Comparison of ENCODE assay signal across 8 mouse cellular contexts in the genomic region with DNA sequence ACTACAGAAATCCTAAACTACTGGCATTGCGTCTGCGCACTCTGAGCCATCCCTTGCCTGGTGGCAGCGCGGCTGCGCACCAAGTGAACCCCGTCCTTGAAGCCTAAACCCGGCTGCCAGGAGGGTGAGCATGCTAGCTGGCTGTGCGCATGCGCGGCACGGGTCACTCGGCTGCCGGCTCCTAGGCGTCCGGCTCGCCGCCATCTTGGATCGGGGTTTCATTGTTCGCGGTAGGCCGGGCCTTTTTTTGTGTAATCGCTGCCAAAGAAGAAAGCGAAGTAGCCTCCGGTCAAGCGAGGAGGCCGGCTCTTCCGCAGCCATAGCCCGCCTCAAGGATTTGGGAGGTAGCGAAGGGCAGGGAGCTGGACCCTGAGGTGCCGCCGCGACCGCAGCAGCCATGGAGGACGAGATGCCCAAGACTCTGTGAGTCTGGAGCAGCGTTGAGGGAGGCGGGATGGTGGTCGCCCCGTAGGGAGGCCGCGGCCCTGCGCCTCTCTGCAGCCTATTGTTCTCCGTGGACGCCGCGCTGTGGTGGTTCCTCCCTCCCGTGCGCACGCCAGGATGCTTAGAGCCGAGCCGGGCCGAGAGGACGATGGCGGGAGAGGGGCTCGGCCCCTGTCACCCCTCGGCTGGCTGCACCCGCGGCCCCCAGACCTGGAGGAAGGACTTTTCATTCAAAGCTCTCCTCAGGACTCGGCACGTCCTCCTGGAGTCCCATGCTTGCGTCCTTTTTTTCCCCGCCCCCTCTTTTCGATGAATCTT. TPM values are rescaled to one million over a fixed set of nuclear protein-coding genes. Genes with fewer than 3 reads are reported as not detected.
DNase-seq lines count a peak whose midpoint lies in the region; ATAC-seq lines count a peak whose summit lies in the region.

A gene (plus strand): TSS at position 120 of the 762 bp plus-strand sequence.

- intact Hi-C loops in heart, postnatal 14 days (cut with DNase I), result loop anchor here (5.0 kb wide), 1 partner anchor 277 kb away; no protein-coding TSS in a partner anchor

- no peaks in the 10 kb centered on the region for H3K27me3 ChIP-seq in forebrain, embryonic 14.5 days (replicated peaks; ENCODE audit: control insufficient read depth, insufficient read depth, low read length)
- H3K27me3 ChIP-seq in neural tube, embryonic 15.5 days (replicated peaks), result no peaks in the 10 kb centered on the region

- peaks cover 11% of the 10 kb centered on the region; the same call in 1 of the 2 replicates for H3K36me3 ChIP-seq in forebrain, embryonic 14.5 days (ENCODE audit: control insufficient read depth, insufficient read depth, low read length)
- H3K36me3 ChIP-seq in neural tube, embryonic 15.5 days, result no peaks in the 10 kb centered on the region

- peaks cover 10% of the 10 kb centered on the region; the same call in 1 of the 2 replicates for H3K4me1 ChIP-seq in forebrain, embryonic 14.5 days (ENCODE audit: control insufficient read depth, insufficient read depth, low read length)
- H3K4me1 ChIP-seq in neural tube, embryonic 15.5 days, result peaks cover 36% of the 10 kb centered on the region

- H3K9ac ChIP-seq in forebrain, embryonic 14.5 days (ENCODE audit: low read length), result peak within 1 kb of the TSS; percentile 96
- H3K9ac ChIP-seq in neural tube, embryonic 15.5 days (replicated peaks), result peak within 1 kb of the TSS; percentile 98

- ATAC-seq in forebrain, embryonic 14.5 days, result peak; percentile 97
- ATAC-seq in neural tube, embryonic 15.5 days (ENCODE audit: low FRiP score), result peak; percentile 97

- H3K4me3 ChIP-seq in forebrain, embryonic 14.5 days (ENCODE audit: low read depth, low read length), result peak within 1 kb of the TSS; percentile 60
- H3K4me3 ChIP-seq in neural tube, embryonic 15.5 days (replicated peaks), result peak within 1 kb of the TSS; percentile 72

- H3K4me2 ChIP-seq in forebrain, embryonic 14.5 days (ENCODE audit: low read length), result peak within 1 kb of the TSS; percentile 51
- peak within 1 kb of the TSS; percentile 71 for H3K4me2 ChIP-seq in neural tube, embryonic 15.5 days

- no peaks in the 10 kb centered on the region for H3K9me3 ChIP-seq in forebrain, embryonic 14.5 days (replicated peaks; ENCODE audit: control insufficient read depth, low read length)
- H3K9me3 ChIP-seq in neural tube, embryonic 15.5 days (replicated peaks), result no peaks in the 10 kb centered on the region

- under 1% methylated on average over 62 of the region's 62 CpGs for WGBS in forebrain, embryonic 14.5 days
- under 1% methylated on average over 59 of the region's 62 CpGs for WGBS in neural tube, embryonic 15.5 days

- peak; percentile 99 for DNase-seq in ES-CJ7 (ENCODE audit: low read depth, low spot score)
- peak; percentile 98 for DNase-seq in cerebellum, adult 11 months
- peak; percentile 100 for DNase-seq in forebrain, embryonic 14.5 days (ENCODE audit: low spot score)
- peak; percentile 97 to 98 for DNase-seq in heart, postnatal 14 days
- DNase-seq in layer of hippocampus, adult 11-12 months (ENCODE audit: low spot score), result peak; percentile 96
- DNase-seq in lung, adult 18-20 months, result peak; percentile 98
- DNase-seq in testis, postnatal 14 days (ENCODE audit: low spot score), result peak; percentile 99

- peak within 1 kb of the TSS; percentile 100 for H3K27ac ChIP-seq in forebrain, embryonic 14.5 days (ENCODE audit: low read depth, low read length)
- peak within 1 kb of the TSS; percentile 100 for H3K27ac ChIP-seq in neural tube, embryonic 15.5 days (replicated peaks)

RNA-seq across cellular contexts. Expression of the gene that starts here (rescaled TPM):
- polyA plus RNA-seq in forebrain, embryonic 14.5 days (2014; fragmentation: Nextera tagmentation; extraction: Ambion mirVana), result 299 and 325 TPM in 2 replicates
- 10 to 100 TPM; 38.5 to 39.9 TPM for total RNA-seq in heart, postnatal 14 days (2021)
- polyA plus RNA-seq in neural tube, embryonic 15.5 days (2015; fragmentation: Nextera tagmentation; extraction: Ambion mirVana), result 275 and 303 TPM in 2 replicates

Comparison
In these comparisons a context has a peak if more than half of its experiments do, and no peak if none do; other contexts are left out.
1. Peak in every context shown above with its lines: DNase-seq, ATAC-seq, H3K4me3 ChIP-seq and H3K27ac ChIP-seq.